ENCODE assay signal across 21 mouse cellular contexts in the genomic region with DNA sequence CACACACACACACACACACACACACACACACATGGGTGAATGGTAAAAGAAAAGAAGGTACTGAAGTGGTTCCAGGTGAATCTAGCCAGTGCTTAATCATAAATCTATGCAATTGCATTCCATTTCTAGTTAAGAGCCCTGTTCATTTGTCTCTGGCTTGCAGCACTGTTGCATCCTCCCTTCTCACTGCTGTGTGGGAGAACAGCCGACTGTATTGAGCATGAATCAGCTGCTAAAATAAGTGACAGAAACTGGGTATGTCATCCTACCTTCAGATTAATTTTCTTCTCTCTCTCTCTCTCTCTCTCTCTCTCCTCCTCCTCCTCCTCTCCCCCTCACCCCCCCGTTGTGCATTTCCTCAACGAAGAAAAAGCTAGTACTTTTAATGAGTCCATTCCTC.
DNase-seq lines count a peak whose midpoint lies in the region; ATAC-seq and TF ChIP-seq lines count a peak whose summit lies in the region.
"Had no signal": no experiment of that assay in that cellular context is flagged by ENCODE, and none has a peak within 500 bp of the region (broad histone marks: within the 10 kb centered on the region; RNA-seq: fewer than 3 reads in every experiment).

No protein-coding gene starts in this region.

- peak; percentile 16 to 39 for DNase-seq in layer of hippocampus, adult 2 months (ENCODE audit: low spot score in 2 of 2)
- no peak for DNase-seq in layer of hippocampus, postnatal 25 days (ENCODE audit: extremely low spot score in 1 of 2, low spot score in 1 of 2)
- DNase-seq in right cerebral cortex, adult 18-20 months: peak; percentile 34
- DNase-seq in right cerebral cortex, postnatal 4 days: no peak
- DNase-seq in layer of hippocampus, adult 9-11 months: peak; percentile 65
- peak; percentile 14 to 39 for DNase-seq in right cerebral cortex, postnatal 36 days (ENCODE audit: low spot score in 2 of 2)
- DNase-seq in kidney, postnatal 4 days: no peak
- DNase-seq: adrenal gland, adult 8-10 months; cerebellum, adult 11 months; cerebellum, adult 9-10 months; cerebellum, postnatal 25 days; gastrocnemius, postnatal 10 days; heart, adult 18-20 months; heart, postnatal 10 days; heart, postnatal 4 days had no signal

- H3K27ac ChIP-seq in layer of hippocampus, adult 2 months: peak overlapping the region; percentile 68; the same call in 1 of the 2 replicates
- H3K27ac ChIP-seq: embryonic facial prominence, embryonic 13.5 days; forebrain, embryonic 12.5 days; heart, embryonic 10.5 days; hindbrain, embryonic 12.5 days had no signal

- no peak overlapping the region for H3K4me3 ChIP-seq in layer of hippocampus, adult 2 months
- H3K4me3 ChIP-seq: embryonic facial prominence, embryonic 13.5 days; forebrain, embryonic 12.5 days; heart, embryonic 10.5 days; hindbrain, embryonic 12.5 days had no signal

- ATAC-seq in inflammation-experienced regulatory T-cells, adult 6 months: no peak
- ATAC-seq: forebrain, embryonic 16.5 days had no signal

- no peak for TF ChIP-seq CTCF in layer of hippocampus, adult 2 months (conservative IDR thresholded peaks at IDR 0.05)

Comparison
In these comparisons a context has a peak if more than half of its experiments do, and no peak if none do; other contexts are left out.
1. DNase-seq: peak in layer of hippocampus, adult 2 months (2 of 2), right cerebral cortex, adult 18-20 months (single experiment), layer of hippocampus, adult 9-11 months (single experiment) and right cerebral cortex, postnatal 36 days (2 of 2); none in layer of hippocampus, postnatal 25 days (0 of 2), right cerebral cortex, postnatal 4 days (single experiment) and kidney, postnatal 4 days (0 of 2).